26 mouse cellular contexts compared by ENCODE assay signal in the genomic region with DNA sequence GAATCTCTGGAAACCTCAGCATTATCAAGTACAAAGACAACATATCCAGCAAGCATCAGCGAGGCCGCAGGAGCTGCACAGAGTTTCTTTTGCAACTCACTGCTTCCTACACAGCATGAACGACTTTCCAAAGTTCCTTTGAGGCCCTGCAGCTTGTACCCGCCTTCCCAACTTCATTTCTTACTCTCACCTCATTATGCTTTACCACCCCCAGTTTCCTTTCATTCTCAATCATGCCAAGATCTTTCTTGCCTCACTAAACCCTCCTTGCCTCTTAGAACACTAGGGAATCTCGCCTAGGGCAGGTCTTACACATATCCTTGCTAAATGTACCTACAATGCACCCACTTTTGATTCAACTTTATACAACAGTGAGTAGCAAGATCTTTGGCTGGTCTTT. TPM values are rescaled to one million over a fixed set of nuclear protein-coding genes. Genes with fewer than 3 reads are reported as not detected.
DNase-seq lines count a peak whose midpoint lies in the region; ATAC-seq lines count a peak whose summit lies in the region.
"Had no signal": no experiment of that assay in that cellular context is flagged by ENCODE, and none has a peak within 500 bp of the region (broad histone marks: within the 10 kb centered on the region; RNA-seq: fewer than 3 reads in every experiment).

No protein-coding gene starts in this region.

- 0 out of 2 replicates have a peak overlapping the region, but pooled peaks have one; percentile 17 for H3K27ac ChIP-seq in heart, embryonic 12.5 days (ENCODE audit: poor library complexity, severe bottlenecking)
- peak overlapping the region; percentile 41; the same call in 1 of the 2 replicates for H3K27ac ChIP-seq in limb, embryonic 12.5 days
- H3K27ac ChIP-seq in limb, embryonic 10.5 days, result no peak overlapping the region
- H3K27ac ChIP-seq: embryonic facial prominence, embryonic 15.5 days; forebrain, embryonic 15.5 days; heart, embryonic 13.5 days; kidney, embryonic 15.5 days; left cerebral cortex, adult 2 months; liver, embryonic 13.5 days; lung, embryonic 15.5 days; stomach, embryonic 15.5 days had no signal

- no peak for ATAC-seq in heart, embryonic 12.5 days (ENCODE audit: insufficient number of reproducible peaks, low FRiP score)
- ATAC-seq in limb, embryonic 12.5 days (ENCODE audit: insufficient number of reproducible peaks, insufficient read depth, low FRiP score, low TSS enrichment, low read depth), result no peak
- ATAC-seq: forebrain, embryonic 15.5 days; hindbrain, embryonic 16.5 days; intestine, embryonic 16.5 days had no signal

- no peak for DNase-seq in heart, postnatal 25 days (ENCODE audit: low spot score)
- DNase-seq in limb, embryonic 10.5 days (ENCODE audit: low spot score), result no peak
- peak; percentile 22 to 29 for DNase-seq in right cerebral cortex, adult 2 months (ENCODE audit: low spot score in 2 of 2)
- DNase-seq in right cerebral cortex, postnatal 14 days, result no peak
- no peak for DNase-seq in thymus, postnatal 36 days
- no peak for DNase-seq in embryo, embryonic 10.5 days (ENCODE audit: low spot score)
- DNase-seq: adrenal gland, postnatal 10 days; cerebellum, adult 9-10 months; gastrocnemius, postnatal 14 days; heart, adult 18-20 months; heart, postnatal 36 days; liver, embryonic 13.5 days; right cerebral cortex, postnatal 4 days; thymus, adult 18-20 months had no signal

- intact Hi-C loops in heart, postnatal 25 days (cut with DNase I), result no loop called here

- H3K9me3 ChIP-seq in heart, embryonic 12.5 days (replicated peaks), result no peaks in the 10 kb centered on the region
- H3K9me3 ChIP-seq in limb, embryonic 12.5 days, result no peaks in the 10 kb centered on the region
- no peaks in the 10 kb centered on the region for H3K9me3 ChIP-seq in limb, embryonic 10.5 days (replicated peaks)
- H3K9me3 ChIP-seq: embryonic facial prominence, embryonic 15.5 days; forebrain, embryonic 15.5 days; heart, embryonic 13.5 days; kidney, embryonic 15.5 days; liver, embryonic 13.5 days; lung, embryonic 15.5 days; stomach, embryonic 15.5 days had no signal

- H3K9ac ChIP-seq in heart, embryonic 12.5 days, result no peak overlapping the region
- H3K9ac ChIP-seq in limb, embryonic 12.5 days (replicated peaks), result no peak overlapping the region
- H3K9ac ChIP-seq: embryonic facial prominence, embryonic 15.5 days; forebrain, embryonic 15.5 days; heart, embryonic 13.5 days; kidney, embryonic 15.5 days; liver, embryonic 13.5 days; lung, embryonic 15.5 days; stomach, embryonic 15.5 days had no signal

- H3K36me3 ChIP-seq in heart, embryonic 12.5 days, result no peaks in the 10 kb centered on the region
- H3K36me3 ChIP-seq in limb, embryonic 12.5 days, result no peaks in the 10 kb centered on the region
- no peaks in the 10 kb centered on the region for H3K36me3 ChIP-seq in limb, embryonic 10.5 days
- H3K36me3 ChIP-seq: embryonic facial prominence, embryonic 15.5 days; forebrain, embryonic 15.5 days; heart, embryonic 13.5 days; kidney, embryonic 15.5 days; lung, embryonic 15.5 days; stomach, embryonic 15.5 days had no signal

- no peak overlapping the region for H3K4me2 ChIP-seq in heart, embryonic 12.5 days
- no peak overlapping the region for H3K4me2 ChIP-seq in limb, embryonic 12.5 days
- H3K4me2 ChIP-seq: embryonic facial prominence, embryonic 15.5 days; forebrain, embryonic 15.5 days; heart, embryonic 13.5 days; kidney, embryonic 15.5 days; liver, embryonic 13.5 days; lung, embryonic 15.5 days; midbrain, embryonic 11.5 days; stomach, embryonic 15.5 days had no signal

- peaks cover 37% of the 10 kb centered on the region for H3K4me1 ChIP-seq in heart, embryonic 12.5 days (replicated peaks)
- H3K4me1 ChIP-seq in limb, embryonic 12.5 days (replicated peaks), result peaks cover 12% of the 10 kb centered on the region
- H3K4me1 ChIP-seq in limb, embryonic 10.5 days, result no peaks in the 10 kb centered on the region; the same call in 1 of the 2 replicates
- H3K4me1 ChIP-seq: embryonic facial prominence, embryonic 15.5 days had no signal

- H3K27me3 ChIP-seq in heart, embryonic 12.5 days (replicated peaks), result no peaks in the 10 kb centered on the region
- no peaks in the 10 kb centered on the region for H3K27me3 ChIP-seq in limb, embryonic 12.5 days
- no peaks in the 10 kb centered on the region for H3K27me3 ChIP-seq in limb, embryonic 10.5 days (ENCODE audit: low read depth, poor library complexity, severe bottlenecking)
- H3K27me3 ChIP-seq: embryonic facial prominence, embryonic 15.5 days; forebrain, embryonic 15.5 days; heart, embryonic 13.5 days; kidney, embryonic 15.5 days; liver, embryonic 13.5 days; lung, embryonic 15.5 days; stomach, embryonic 15.5 days had no signal

- no peak overlapping the region for H3K4me3 ChIP-seq in heart, embryonic 12.5 days
- no peak overlapping the region for H3K4me3 ChIP-seq in limb, embryonic 12.5 days (replicated peaks)
- H3K4me3 ChIP-seq in limb, embryonic 10.5 days, result no peak overlapping the region
- H3K4me3 ChIP-seq: embryonic facial prominence, embryonic 15.5 days; forebrain, embryonic 15.5 days; heart, embryonic 13.5 days; kidney, embryonic 15.5 days; left cerebral cortex, adult 2 months; liver, embryonic 13.5 days; lung, embryonic 15.5 days; stomach, embryonic 15.5 days had no signal

- 82% methylated on average over 5 of the region's 5 CpGs for whole genome bisulfite sequencing in heart, embryonic 12.5 days
- 57% methylated on average over 5 of the region's 5 CpGs for WGBS in limb, embryonic 12.5 days
- 83% methylated on average over 5 of the region's 5 CpGs for WGBS in limb, embryonic 10.5 days

RNA-seq across cellular contexts. Expression of a gene that starts 7.9 kb away (rescaled TPM):
- 260 and 270 TPM in 2 replicates for polyA plus RNA-seq in heart, embryonic 12.5 days (2016; fragmentation: Nextera tagmentation; extraction: Ambion mirVana)
- 10 to 100 TPM; 75.5 to 82.9 TPM for total RNA-seq in heart, postnatal 25 days (2021)
- 199 and 201 TPM in 2 replicates for polyA plus RNA-seq in limb, embryonic 12.5 days (2016; fragmentation: Nextera tagmentation; extraction: Ambion mirVana)
- 179 and 186 TPM in 2 replicates for polyA plus RNA-seq in limb, embryonic 10.5 days (2016; fragmentation: Nextera tagmentation; extraction: Ambion mirVana)

Comparison
In these comparisons a context has a peak if more than half of its experiments do, and no peak if none do; other contexts are left out.
1. DNase-seq: peak in right cerebral cortex, adult 2 months (2 of 2); none in heart, postnatal 25 days (single experiment), limb, embryonic 10.5 days (single experiment), right cerebral cortex, postnatal 14 days (single experiment), thymus, postnatal 36 days (0 of 2) and embryo, embryonic 10.5 days (single experiment).